Mouse (Mus musculus): ENCODE measurements around the gene Apol11a.
"Not testable (repeated sequence)": the region's sequence is repeated elsewhere in the genome, so short reads cannot be mapped to it uniquely, and the experiment has no call there.

Apol11a gene

GRCm38 (mm10) chr15:77507966-77508365, at the start of gene Apol11a:
Gene Apol11a (plus strand): TSS chr15:77508271.
- not testable (repeated sequence) for DNase-seq

GRCm38 (mm10) chr15:77474699-77475390, 33.2 kb upstream of the Apol11a start:
- DNase-seq = not testable (repeated sequence)

GRCm38 (mm10) chr15:77476693-77477092, 31.4 kb upstream of the Apol11a start, which contains the start of gene Apol10a:
Gene Apol10a (plus strand): TSS chr15:77477047.
- not testable (repeated sequence) for DNase-seq

GRCm38 (mm10) chr15:77482140-77482794, 25.8 kb upstream of the Apol11a start:
- peak; percentile 26 for DNase-seq

GRCm38 (mm10) chr15:77493181-77493580, 14.9 kb upstream of the Apol11a start:
- DNase-seq = not testable (repeated sequence)

GRCm38 (mm10) chr15:77494694-77495093, 13.4 kb upstream of the Apol11a start:
- DNase-seq = not testable (repeated sequence)

DNA sequence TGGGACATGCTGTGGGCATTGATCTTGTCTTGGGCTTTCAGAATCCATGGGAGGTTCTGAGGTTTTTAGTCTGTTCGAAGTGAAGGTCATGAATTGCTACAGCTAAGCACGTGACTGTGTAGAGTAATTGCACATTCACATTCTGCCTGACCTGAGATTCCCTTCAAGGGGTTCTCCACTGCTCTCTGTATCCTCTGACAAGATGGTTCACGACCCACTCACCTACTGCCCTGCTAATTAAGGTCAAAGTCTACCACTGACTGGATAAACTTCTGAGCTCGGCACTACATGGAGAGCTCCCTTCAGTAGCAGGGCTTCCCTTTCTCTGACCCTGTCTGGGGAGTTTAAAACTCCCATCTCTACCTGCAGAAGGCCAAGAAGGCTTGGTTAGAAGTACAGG, 12.5 kb downstream of the Apol11a start:
- DNase-seq = peak; percentile 16

DNA sequence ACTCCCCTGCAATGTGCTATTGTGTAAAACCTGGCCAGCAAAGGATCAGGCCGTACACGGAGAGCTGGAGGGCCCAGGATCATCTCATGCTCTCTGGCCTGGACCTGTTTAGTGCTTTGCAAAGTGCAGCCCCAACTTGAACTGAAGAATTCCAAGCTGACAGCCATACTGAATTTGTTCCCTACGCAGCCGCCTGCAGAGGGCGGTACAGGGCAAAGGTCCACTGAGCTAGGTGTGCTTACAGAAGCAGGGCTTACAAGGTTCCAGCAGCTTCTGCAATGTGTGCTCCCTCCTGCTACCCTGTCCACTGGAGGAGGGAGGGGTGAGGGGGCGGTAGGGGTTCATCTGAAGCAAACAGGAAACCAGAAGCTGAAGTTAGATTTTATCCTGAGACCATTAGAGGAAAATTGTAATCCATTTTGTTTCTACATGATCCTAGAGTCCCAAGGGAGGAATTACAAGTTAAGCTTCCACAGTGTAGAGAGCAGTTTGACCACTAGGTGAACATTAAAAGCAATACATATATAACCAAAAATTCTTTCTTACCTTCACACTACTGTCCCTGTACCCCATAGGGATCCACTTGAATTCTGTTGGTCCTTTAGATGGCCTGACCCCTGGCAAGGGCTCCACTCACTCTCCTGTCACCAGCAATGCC, 15.2 kb downstream of the Apol11a start:
- peak; percentile 53 for DNase-seq

- no peak for DNase-seq
Observed at GRCm38 (mm10) chr15:77533216-77533615, 25.1 kb downstream of the Apol11a start, which contains the start of gene Apol7c. Gene Apol7c (minus strand): TSS chr15:77533316.

- not testable (repeated sequence) for DNase-seq
Observed at GRCm38 (mm10) chr15:77539221-77539620, 31.1 kb downstream of the Apol11a start.

GRCm38 (mm10) chr15:77561792-77562191, 53.7 kb downstream of the Apol11a start, which contains the start of gene 1700025B11Rik:
Gene 1700025B11Rik (minus strand): TSS chr15:77561892.
- no peak for DNase-seq

- no peak for DNase-seq
Observed at GRCm38 (mm10) chr15:77563219-77563618, 55.1 kb downstream of the Apol11a start.
